Mouse (Mus musculus) lung, postnatal 0 days (tissue): ENCODE data around the gene Abcc5. TPM values are rescaled to one million over a fixed set of nuclear protein-coding genes. Genes with fewer than 3 reads are reported as not detected.

Experiments
- ATAC-seq: fragments of 200-750 bp; cut with Nextera tagmentation; 2 replicates; pipeline ENCODE4 v1.8.0; 2017; ENCODE audit warnings: moderate library complexity
- DNase-seq: peaks from one replicate; pipeline ENCODE4 v3.0.0-alpha.2; 2016; ENCODE audit warnings: low spot score
- H3K27ac ChIP-seq: fragments of 300-500 bp; sonication (generic); 2 replicates; pipeline ENCODE4 v1.5.1; 2014; ENCODE audit warnings: antibody characterized with exemption, mild to moderate bottlenecking, low read length, mixed read lengths
- H3K27me3 ChIP-seq: fragments of 300-500 bp; sonication (generic); replicated peaks from 2 replicates; pipeline ENCODE4 v1.6.1; 2014; ENCODE audit warnings: low read length, mixed read lengths; ENCODE audit not compliant: insufficient read depth
- H3K36me3 ChIP-seq: fragments of 300-500 bp; sonication (generic); 2 replicates; pipeline ENCODE4 v1.6.1; 2014; ENCODE audit warnings: low read length, mixed read lengths; ENCODE audit not compliant: insufficient read depth
- H3K4me1 ChIP-seq: fragments of 300-500 bp; sonication (generic); 2 replicates; pipeline ENCODE4 v1.6.1; 2014; ENCODE audit warnings: antibody characterized with exemption, low read depth, low read length, mixed read lengths; ENCODE audit not compliant: insufficient read depth
- H3K4me2 ChIP-seq: fragments of 300-500 bp; sonication (generic); replicated peaks from 2 replicates; pipeline ENCODE4 v1.6.1; 2014; ENCODE audit warnings: low read depth, mild to moderate bottlenecking, low read length, moderate library complexity, mixed read lengths
- H3K4me3 ChIP-seq: fragments of 300-500 bp; sonication (generic); 2 replicates; pipeline ENCODE4 v1.5.1; 2014; ENCODE audit warnings: low read depth, low read length
- H3K9ac ChIP-seq: fragments of 300-500 bp; sonication (generic); replicated peaks from 2 replicates; pipeline ENCODE4 v1.6.1; 2014; ENCODE audit warnings: low read depth, mild to moderate bottlenecking
- H3K9me3 ChIP-seq: fragments of 300-500 bp; sonication (generic); 2 replicates; pipeline ENCODE4 v1.6.1; 2016; ENCODE audit warnings: low read length, mixed read lengths
- CTCF ChIP-seq: IDR thresholded peaks from 2 replicates; pipeline ENCODE4 v1.5.1; 2016; ENCODE audit warnings: antibody characterized with exemption, mild to moderate bottlenecking
- EP300 ChIP-seq: IDR thresholded peaks from 2 replicates; pipeline ENCODE4 v1.6.1; 2016; ENCODE audit warnings: antibody characterized with exemption, mild to moderate bottlenecking, control low read depth
- WGBS: fragments of 180-500 bp; shearing (Covaris S2); extraction: QIAGEN DNeasy Blood & Tissue Kit; methylation state at CpG from one replicate; pipeline ENCODE4 v1.1.7; 2014; 5-methylcytosine and 5-hydroxymethylcytosine counted together
- polyA plus RNA-seq: library from polyadenylated mRNA; unstranded; fragments of >200 nt; fragmentation: Nextera tagmentation; extraction: Ambion mirVana; gene quantifications from 2 replicates; pipeline ENCODE4 v1.2.1, GENCODE M21; 2015

Gene Abcc5
- polyA plus RNA-seq, 1 experiment from 2014 or later: 57.4 TPM

DNA sequence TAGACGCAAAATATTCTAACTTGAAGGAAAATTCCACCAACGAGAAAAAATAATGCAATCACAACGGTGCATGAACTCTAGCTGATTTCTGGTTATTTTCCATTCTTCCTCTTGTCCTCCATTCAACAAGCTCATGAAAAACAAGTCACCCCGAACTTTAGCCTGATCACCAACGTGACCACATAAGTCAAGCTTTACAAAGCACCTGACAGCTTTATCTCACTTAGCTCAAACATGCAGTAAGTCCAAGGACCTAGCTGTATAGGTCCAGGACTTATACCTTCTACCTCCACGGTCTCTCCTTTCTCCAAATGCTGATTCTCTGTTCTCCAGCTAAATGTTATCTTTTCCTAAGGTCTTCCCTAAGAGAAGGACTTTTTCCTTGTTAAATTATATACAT lies 10.4 kb downstream of the Abcc5 start:
- H3K4me3 ChIP-seq: no peak overlapping the region
- H3K27ac ChIP-seq: no peak overlapping the region
- H3K36me3 ChIP-seq: no peaks in the 10 kb centered on the region
- H3K27me3 ChIP-seq: no peaks in the 10 kb centered on the region
- H3K9me3 ChIP-seq: no peaks in the 10 kb centered on the region
- ATAC-seq (no peak), DNase-seq (no peak)
- H3K9ac ChIP-seq: no peak overlapping the region
- TF ChIP-seq EP300: no peak
- no peak for TF ChIP-seq CTCF
- no peak overlapping the region for H3K4me2 ChIP-seq
- H3K4me1 ChIP-seq: peaks cover 5% of the 10 kb centered on the region; the same call in 1 of the 2 replicates
- 80% methylated on average over 6 of the region's 6 CpGs for WGBS

DNA sequence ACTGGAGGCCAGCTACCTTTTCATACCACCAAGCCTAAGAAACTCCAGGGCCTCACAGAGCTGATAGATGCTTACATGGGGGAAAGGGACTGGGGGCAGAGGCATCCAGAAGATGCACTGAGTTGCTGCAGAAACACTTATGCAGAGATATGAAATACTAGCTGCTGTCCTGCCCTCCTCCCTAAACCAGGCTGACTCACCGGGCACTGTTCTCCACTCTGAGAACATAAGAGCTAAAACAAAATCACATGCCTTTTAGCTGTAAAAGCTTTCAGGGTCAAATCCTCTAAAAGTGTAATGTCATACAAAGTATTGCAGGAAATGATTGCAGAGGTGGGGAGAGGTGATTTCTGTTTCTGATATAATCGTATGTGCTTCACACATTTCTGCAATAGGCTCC lies 11.0 kb downstream of the Abcc5 start:
- no peak overlapping the region for H3K9ac ChIP-seq
- H3K4me1 ChIP-seq: peaks cover 5% of the 10 kb centered on the region; the same call in 1 of the 2 replicates
- H3K36me3 ChIP-seq: no peaks in the 10 kb centered on the region
- H3K27me3 ChIP-seq: no peaks in the 10 kb centered on the region
- no peak for TF ChIP-seq CTCF
- 0 out of 2 replicates have a peak, but pooled peaks have one; percentile 12 for TF ChIP-seq EP300
- no peaks in the 10 kb centered on the region for H3K9me3 ChIP-seq
- no peak for ATAC-seq
- peak overlapping the region; percentile 73; the same call in 1 of the 2 replicates for H3K27ac ChIP-seq
- WGBS: 61% methylated on average over 2 of the region's 2 CpGs
- no peak overlapping the region for H3K4me3 ChIP-seq
- no peak overlapping the region for H3K4me2 ChIP-seq
- DNase-seq: peak; percentile 31

DNA sequence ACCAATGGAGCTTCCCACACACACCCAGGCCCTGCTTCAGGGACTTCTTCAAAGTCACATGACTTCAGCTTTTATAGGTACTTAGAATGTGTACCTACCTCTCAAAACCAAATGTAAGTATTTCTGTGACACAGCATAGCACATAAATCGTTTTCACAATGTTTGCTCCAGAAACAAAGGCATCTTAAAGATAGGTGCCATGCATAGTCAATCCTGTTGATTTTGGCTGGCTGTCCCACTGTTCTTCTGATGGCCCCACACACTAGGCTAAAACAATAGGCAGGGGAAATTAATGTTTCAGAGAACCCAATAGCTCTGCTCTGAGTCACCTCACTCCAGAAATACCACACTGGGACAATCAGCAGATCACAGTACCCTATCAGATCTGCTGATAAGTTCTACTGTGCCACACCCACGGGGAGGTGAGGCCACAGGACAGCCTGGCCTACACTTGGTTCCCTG lies 12.3 kb downstream of the Abcc5 start:
- no peaks in the 10 kb centered on the region for H3K36me3 ChIP-seq
- H3K27ac ChIP-seq: peak overlapping the region; percentile 73
- no peak overlapping the region for H3K9ac ChIP-seq
- ATAC-seq (peak; percentile 95), DNase-seq (peak; percentile 91)
- H3K4me2 ChIP-seq: no peak overlapping the region
- peaks cover 5% of the 10 kb centered on the region; the same call in 1 of the 2 replicates for H3K4me1 ChIP-seq
- no peaks in the 10 kb centered on the region for H3K27me3 ChIP-seq
- WGBS: 44% methylated on average over 2 of the region's 2 CpGs
- TF ChIP-seq CTCF: no peak
- TF ChIP-seq EP300: peak; percentile 97
- H3K9me3 ChIP-seq: no peaks in the 10 kb centered on the region
- H3K4me3 ChIP-seq: no peak overlapping the region

DNA sequence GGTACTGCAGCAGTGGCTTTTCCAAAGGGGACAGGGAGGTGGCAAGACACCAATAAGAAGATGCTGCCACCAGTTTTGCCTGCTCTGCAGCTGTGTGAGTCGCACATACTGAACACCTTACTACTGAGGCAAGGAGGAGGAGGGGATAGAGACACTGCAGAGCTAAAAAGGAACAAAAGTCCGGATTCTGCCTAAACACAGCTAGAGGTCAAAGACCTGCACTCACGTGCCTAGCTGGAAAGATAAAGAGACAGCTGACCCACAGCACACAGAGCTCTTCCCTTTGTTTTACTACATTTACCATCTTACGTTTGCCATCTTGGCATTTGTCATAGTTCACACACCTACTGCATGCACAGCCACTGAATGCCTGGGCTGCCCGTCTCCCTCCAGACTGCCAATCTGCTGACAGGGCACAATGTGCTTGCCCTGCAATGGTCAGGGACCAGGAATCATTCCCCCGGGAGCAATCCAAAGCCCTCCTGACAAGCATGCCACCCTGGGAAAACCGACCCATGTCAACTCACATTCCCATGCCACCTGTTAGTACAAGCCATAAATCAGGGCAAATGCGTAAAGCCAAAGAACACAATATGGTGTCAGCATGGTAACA lies 14.1 kb downstream of the Abcc5 start:
- Histone ChIP-seq H3K9ac (no peak overlapping the region), H3K9me3 (no peaks in the 10 kb centered on the region), H3K27ac (no peak overlapping the region), H3K4me1 (peaks cover 5% of the 10 kb centered on the region; the same call in 1 of the 2 replicates), H3K36me3 (no peaks in the 10 kb centered on the region), H3K27me3 (no peaks in the 10 kb centered on the region), H3K4me2 (no peak overlapping the region), H3K4me3 (no peak overlapping the region)
- no peak for TF ChIP-seq CTCF
- TF ChIP-seq EP300: no peak
- DNase-seq (no peak), ATAC-seq (no peak)
- 81% methylated on average over 8 of the region's 8 CpGs for WGBS

DNA sequence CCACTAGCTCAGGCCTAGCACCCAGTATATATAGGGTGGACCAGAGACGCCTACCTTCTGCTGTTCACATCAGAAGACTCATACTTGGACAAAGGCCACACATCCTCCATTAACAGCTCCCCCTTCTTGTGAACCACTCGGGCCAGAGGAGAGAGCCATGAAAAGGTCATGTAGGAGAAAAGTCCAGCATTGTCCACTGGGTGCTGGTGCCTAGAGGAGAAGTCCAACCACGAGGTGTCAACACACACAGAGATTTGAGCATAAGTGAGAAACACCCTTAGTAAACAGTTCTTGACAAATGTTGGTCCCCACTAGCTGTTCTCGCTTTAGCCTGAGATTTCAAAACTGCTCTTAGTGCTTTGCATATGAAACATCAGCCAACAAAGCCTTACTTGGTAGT lies 20.9 kb downstream of the Abcc5 start:
- H3K36me3 ChIP-seq: peaks cover 10% of the 10 kb centered on the region; the same call in 1 of the 2 replicates
- DNase-seq: no peak
- TF ChIP-seq EP300 (no peak), CTCF (no peak)
- H3K4me2 ChIP-seq: no peak overlapping the region
- no peak overlapping the region for H3K27ac ChIP-seq
- ATAC-seq: peak; percentile 5; the same call in 1 of the 2 replicates
- H3K4me1 ChIP-seq: no peaks in the 10 kb centered on the region
- H3K4me3 ChIP-seq: no peak overlapping the region
- no peaks in the 10 kb centered on the region for H3K9me3 ChIP-seq
- H3K27me3 ChIP-seq: no peaks in the 10 kb centered on the region
- H3K9ac ChIP-seq: no peak overlapping the region
- 75% methylated on average over 4 of the region's 4 CpGs for WGBS

DNA sequence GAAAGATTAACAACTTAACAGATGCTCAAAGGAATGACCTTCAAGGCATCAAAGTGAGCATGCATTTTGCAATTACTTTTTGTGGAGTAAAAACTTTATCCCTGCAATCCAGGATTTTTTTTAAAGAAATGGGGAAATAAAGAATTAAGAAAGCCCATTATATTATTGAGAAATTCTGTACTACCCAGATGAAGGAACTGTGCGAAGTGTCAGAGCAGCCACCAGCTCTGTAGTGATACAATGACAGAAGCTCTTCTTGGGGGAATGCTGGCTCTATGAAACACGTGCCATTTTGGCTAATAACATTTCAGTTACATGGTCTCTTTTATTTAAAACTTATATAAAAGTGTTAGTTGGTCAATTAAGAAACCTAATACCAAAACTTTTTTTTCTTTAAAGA lies 22.9 kb downstream of the Abcc5 start:
- H3K4me1 ChIP-seq: no peaks in the 10 kb centered on the region
- ATAC-seq (no peak), DNase-seq (no peak)
- 89% methylated on average over 2 of the region's 2 CpGs for WGBS
- H3K27me3 ChIP-seq: no peaks in the 10 kb centered on the region
- peaks cover 16% of the 10 kb centered on the region; the same call in 1 of the 2 replicates for H3K36me3 ChIP-seq
- H3K27ac ChIP-seq: no peak overlapping the region
- no peak overlapping the region for H3K4me2 ChIP-seq
- TF ChIP-seq EP300 (no peak), CTCF (no peak)
- no peaks in the 10 kb centered on the region for H3K9me3 ChIP-seq
- no peak overlapping the region for H3K9ac ChIP-seq
- H3K4me3 ChIP-seq: no peak overlapping the region
